Mouse (Mus musculus) embryo, embryonic 9.5 days (tissue): Measurements from ENCODE around the gene Zfp990.
"Not testable (repeated sequence)": the region's sequence is repeated elsewhere in the genome, so short reads cannot be mapped to it uniquely, and the experiment has no call there.

Source experiments
- DNase-seq: peaks from one replicate; pipeline ENCODE4 v3.0.0-alpha.2; 2017; ENCODE audit errors: extremely low spot score

Gene Zfp990

GRCm38 (mm10) chr4:145586046-145586445 is 75.5 kb downstream of the Zfp990 start:
- DNase-seq, result not testable (repeated sequence)
